Mouse (Mus musculus): ENCODE results near the gene Ccdc30. TPM values are rescaled to one million over a fixed set of nuclear protein-coding genes. Genes with fewer than 3 reads are reported as not detected.
A peak's percentile ranks its signal among the peaks of the same experiment; 100 is the strongest.

The Ccdc30 gene
- polyA plus RNA-seq, 1 experiment = 11.3 TPM

DNA sequence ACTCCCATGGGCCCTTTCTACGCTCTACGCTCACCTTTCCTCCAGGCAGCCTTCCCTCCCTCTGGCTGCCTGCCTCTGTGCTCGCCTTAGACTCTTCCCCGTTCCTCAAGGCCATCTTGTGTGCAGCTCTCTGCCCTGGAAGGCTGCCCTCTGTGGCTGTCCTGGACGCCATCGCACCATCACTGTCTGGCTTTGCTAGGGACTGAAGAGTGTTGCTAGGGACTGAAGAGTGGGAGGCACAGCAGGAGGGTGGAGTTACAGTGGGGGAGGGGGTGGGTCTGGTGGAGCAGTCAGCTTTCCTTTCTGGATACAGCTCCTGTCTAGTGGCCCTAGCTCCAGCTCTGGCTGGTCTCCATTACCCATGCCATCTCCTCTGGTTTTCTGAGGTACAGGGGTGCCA lies 27.2 kb upstream of the Ccdc30 start:
- no peak for DNase-seq (ENCODE audit: low read depth)
- TF ChIP-seq CTCF (IDR thresholded peaks at IDR 0.05; ENCODE audit: borderline replicate concordance, extremely low read depth, insufficient read depth, insufficient read length) (no peak), POLR2A (IDR thresholded peaks at IDR 0.05; ENCODE audit: borderline replicate concordance, extremely low read depth, insufficient read depth, insufficient read length, poor library complexity, severe bottlenecking) (no peak)

DNA sequence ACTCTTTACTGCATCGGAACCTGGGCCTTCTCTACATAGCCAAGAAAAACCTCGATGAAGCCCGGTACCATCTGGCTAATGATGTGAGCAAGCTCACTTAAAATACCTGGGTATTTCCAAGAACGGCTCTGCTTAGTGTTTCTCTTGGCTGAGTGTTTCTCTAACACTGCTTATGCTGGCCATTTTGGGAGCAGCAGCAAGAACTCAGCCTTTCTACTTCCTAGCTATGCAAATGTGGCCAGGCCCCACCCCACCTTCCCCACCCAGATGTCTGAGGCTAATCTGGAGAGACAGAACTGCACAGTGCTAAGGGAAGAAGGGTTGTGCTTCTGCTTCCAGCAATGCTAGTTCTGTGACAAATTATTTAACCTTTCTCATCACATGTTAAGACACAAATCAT lies 26.5 kb upstream of the Ccdc30 start:
- DNase-seq (ENCODE audit: low read depth) = no peak
- TF ChIP-seq POLR2A (IDR thresholded peaks at IDR 0.05; ENCODE audit: borderline replicate concordance, extremely low read depth, insufficient read depth, insufficient read length, poor library complexity, severe bottlenecking) (no peak), CTCF (IDR thresholded peaks at IDR 0.05; ENCODE audit: borderline replicate concordance, extremely low read depth, insufficient read depth, insufficient read length) (no peak)

DNA sequence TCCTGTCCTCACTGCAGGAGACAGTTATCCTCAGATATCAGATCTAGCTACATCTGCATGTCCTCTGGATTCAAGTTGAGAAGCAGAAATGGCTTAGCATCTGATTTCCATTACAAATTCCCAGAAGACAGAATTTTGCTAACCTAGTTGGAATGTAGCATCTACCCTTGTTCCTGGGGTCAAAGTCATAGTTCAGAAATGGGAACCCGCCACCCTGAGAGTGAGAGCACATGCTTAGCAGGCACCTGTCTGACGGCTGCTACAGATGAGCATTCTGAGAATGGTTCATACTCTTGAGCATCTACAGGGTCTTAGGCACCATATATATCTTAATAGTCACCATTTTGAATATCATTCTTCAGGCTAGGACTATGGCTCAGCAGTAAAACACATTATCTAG lies 22.6 kb upstream of the Ccdc30 start:
- TF ChIP-seq POLR2A (IDR thresholded peaks at IDR 0.05; ENCODE audit: borderline replicate concordance, extremely low read depth, insufficient read depth, insufficient read length, poor library complexity, severe bottlenecking) (no peak), CTCF (IDR thresholded peaks at IDR 0.05; ENCODE audit: borderline replicate concordance, extremely low read depth, insufficient read depth, insufficient read length) (no peak)
- DNase-seq (ENCODE audit: low read depth) = no peak

DNA sequence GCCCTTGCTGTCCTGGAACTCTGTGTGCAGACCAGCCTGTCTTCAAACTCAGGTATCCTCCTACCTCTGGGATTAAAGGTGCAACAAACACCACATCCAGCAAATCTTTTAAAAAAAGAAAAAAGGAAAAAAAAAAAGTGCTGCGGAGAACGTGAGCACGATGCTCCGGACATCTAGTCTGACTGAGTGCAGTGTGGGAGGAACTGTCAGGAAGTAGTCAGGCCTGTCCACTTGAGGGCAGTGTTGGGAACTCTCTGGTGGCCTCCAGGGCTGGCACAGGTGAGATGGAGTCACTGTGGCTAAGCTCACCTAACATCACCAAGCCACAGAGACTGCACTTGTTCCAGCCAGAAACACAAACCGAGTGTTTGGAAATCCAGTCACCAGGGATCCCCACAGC lies 15.4 kb upstream of the Ccdc30 start:
- DNase-seq (ENCODE audit: low read depth) = peak; percentile 42
- TF ChIP-seq POLR2A (IDR thresholded peaks at IDR 0.05; ENCODE audit: borderline replicate concordance, extremely low read depth, insufficient read depth, insufficient read length, poor library complexity, severe bottlenecking) (no peak), CTCF (IDR thresholded peaks at IDR 0.05; ENCODE audit: borderline replicate concordance, extremely low read depth, insufficient read depth, insufficient read length) (peak; percentile 63)

DNA sequence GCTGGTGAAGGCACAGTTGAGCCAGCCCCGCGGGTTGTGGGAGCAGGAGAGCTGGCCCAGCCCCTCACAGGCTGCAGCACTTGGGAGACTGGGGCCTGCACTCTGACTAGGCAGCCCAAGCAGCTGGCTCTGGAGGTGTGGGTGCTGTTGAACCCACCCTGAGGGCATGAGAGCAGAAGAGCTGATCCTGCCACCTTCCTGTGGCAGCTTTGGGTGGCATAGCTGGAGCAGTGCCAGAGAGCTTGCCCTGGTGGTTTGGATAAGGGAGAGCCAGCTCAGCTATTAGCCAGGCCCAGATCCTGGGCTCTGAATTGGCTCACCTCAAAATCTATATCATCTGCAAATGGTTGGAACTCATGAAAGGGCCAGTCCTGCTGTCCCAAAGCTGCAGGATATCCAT lies 12.4 kb upstream of the Ccdc30 start:
- DNase-seq (ENCODE audit: low read depth) = no peak
- TF ChIP-seq POLR2A (IDR thresholded peaks at IDR 0.05; ENCODE audit: borderline replicate concordance, extremely low read depth, insufficient read depth, insufficient read length, poor library complexity, severe bottlenecking) = no peak
- TF ChIP-seq CTCF (IDR thresholded peaks at IDR 0.05; ENCODE audit: borderline replicate concordance, extremely low read depth, insufficient read depth, insufficient read length) = no peak

DNA sequence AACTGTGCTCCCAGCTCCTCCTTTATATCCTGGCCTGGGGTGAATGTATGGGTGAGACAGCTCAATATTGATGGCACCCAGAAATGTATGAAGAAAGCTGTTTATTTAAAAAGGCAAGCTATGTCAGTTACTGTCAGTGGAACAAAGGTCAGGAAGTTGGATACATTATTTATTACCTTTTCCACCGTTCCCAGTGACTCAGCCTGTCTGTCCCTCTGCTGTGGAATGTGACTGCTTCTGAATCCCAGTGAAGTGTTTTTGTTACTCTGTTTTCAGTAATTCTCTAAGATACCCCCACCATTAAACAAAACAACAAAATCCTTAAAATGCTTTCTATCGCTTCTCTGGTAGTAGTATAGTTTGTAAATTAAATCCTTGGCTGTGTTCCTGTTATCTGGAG lies 10.3 kb upstream of the Ccdc30 start:
- TF ChIP-seq CTCF (IDR thresholded peaks at IDR 0.05; ENCODE audit: borderline replicate concordance, extremely low read depth, insufficient read depth, insufficient read length) (no peak), POLR2A (IDR thresholded peaks at IDR 0.05; ENCODE audit: borderline replicate concordance, extremely low read depth, insufficient read depth, insufficient read length, poor library complexity, severe bottlenecking) (no peak)
- no peak for DNase-seq (ENCODE audit: low read depth)

DNA sequence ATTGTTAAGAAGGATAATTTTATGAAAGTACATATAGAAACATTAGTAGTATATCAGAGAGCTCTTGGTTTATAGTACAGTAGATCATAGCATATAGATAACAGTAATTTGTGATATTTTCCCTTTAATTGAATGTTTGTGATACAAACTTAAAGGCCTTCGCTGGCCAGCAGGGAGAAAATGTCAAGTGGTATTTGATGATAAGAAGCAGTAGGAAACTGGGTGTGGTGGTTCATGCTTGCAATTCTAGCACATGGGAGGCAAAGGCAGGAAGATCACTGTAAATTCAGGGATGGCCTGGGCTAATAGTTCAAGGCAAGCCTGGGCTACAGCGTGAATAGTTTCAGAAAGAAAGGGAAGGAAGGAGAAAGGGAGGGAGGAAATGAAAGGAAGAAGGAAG lies 9.8 kb upstream of the Ccdc30 start:
- TF ChIP-seq CTCF (IDR thresholded peaks at IDR 0.05; ENCODE audit: borderline replicate concordance, extremely low read depth, insufficient read depth, insufficient read length) = no peak
- TF ChIP-seq POLR2A (IDR thresholded peaks at IDR 0.05; ENCODE audit: borderline replicate concordance, extremely low read depth, insufficient read depth, insufficient read length, poor library complexity, severe bottlenecking) = no peak
- no peak for DNase-seq (ENCODE audit: low read depth)

DNA sequence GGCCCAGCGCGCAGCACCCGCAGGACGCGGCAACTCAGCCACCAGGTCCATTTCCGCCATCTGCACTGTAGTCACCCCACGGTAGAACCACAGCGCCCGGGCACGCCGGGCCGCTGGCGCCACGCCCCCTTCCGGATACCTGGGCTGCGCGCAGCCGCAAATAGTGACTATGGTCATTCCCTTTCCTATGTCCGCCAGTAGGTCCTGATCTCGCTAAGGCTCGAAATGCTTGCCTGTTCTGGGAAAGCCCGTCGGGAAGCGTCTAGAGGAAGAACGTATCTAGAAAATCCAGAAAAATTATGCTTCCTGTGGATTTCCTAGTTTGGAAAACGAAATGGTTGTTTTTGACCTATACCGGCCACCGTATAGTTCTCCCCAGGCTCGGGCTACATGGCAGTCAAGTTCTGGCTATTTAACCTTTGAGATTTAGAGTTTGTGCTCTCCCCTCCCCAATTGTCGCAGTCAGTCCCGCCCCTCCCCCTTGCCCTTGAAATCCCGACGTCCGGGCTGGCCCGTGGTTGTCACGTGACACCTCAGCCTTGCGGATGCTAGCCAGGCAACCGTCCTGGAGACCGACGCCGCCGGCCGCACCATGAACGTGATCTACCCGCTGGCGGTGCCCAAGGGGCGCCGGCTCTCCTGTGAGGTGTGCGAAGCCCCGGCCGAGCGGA lies 7.1 kb upstream of the Ccdc30 start, which contains the start of the genes Ppcs and Zmynd12:
Gene Ppcs (minus strand): TSS at position 127 of the 671 bp plus-strand sequence.
Gene Zmynd12 (plus strand): TSS at position 521 of the 671 bp plus-strand sequence.
- DNase-seq (ENCODE audit: low read depth) = peak; percentile 96
- TF ChIP-seq POLR2A (IDR thresholded peaks at IDR 0.05; ENCODE audit: borderline replicate concordance, extremely low read depth, insufficient read depth, insufficient read length, poor library complexity, severe bottlenecking) (peak; percentile 67; the same call in 1 of the 2 replicates), CTCF (IDR thresholded peaks at IDR 0.05; ENCODE audit: borderline replicate concordance, extremely low read depth, insufficient read depth, insufficient read length) (peak; percentile 11; the same call in 1 of the 2 replicates)

DNA sequence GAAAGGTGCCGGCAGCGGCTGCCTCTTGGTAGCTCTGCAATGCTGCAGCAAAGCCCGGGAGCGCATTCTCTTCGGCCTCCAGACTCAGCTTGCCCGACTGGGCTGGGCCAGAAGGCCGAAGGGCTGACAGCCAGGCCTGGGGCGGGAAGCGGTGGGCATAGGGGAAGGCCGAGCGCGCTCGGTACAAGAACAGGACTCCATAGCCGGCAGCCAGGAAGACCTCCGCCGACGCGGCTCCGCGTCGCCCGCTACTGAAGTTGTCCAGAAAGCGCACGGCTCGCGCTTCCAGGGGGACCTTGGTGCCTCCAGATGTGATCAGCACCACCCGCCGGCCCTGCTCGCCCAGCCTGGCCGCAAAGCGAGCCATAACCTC lies 6.6 kb upstream of the Ccdc30 start:
- DNase-seq (ENCODE audit: low read depth) = no peak

DNA sequence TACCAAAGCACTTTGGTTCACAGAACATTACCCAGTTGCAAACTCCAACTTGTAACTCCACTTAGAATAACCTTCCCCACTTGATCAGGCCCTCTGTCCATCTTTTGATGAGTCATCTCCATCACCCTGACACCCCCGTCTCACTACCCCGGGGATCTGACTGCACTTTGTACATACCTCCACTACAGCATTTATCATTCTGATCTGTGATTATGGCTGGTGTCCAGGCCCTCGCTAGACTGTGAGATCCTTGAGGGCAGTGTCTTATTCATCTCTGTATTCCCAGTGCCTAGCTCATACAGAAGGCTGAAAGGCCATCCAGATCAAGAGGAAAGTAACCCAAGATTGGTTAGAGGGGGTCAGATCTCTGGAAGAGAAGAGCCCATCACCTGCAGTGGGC lies 5.9 kb upstream of the Ccdc30 start:
- no peak for TF ChIP-seq CTCF (IDR thresholded peaks at IDR 0.05; ENCODE audit: borderline replicate concordance, extremely low read depth, insufficient read depth, insufficient read length)
- TF ChIP-seq POLR2A (IDR thresholded peaks at IDR 0.05; ENCODE audit: borderline replicate concordance, extremely low read depth, insufficient read depth, insufficient read length, poor library complexity, severe bottlenecking) = no peak
- no peak for DNase-seq (ENCODE audit: low read depth)

More for the DNA sequence above, 6.6 kb upstream of the Ccdc30 start:
- TF ChIP-seq POLR2A (IDR thresholded peaks at IDR 0.05; ENCODE audit: borderline replicate concordance, extremely low read depth, insufficient read depth, insufficient read length, poor library complexity, severe bottlenecking) (no peak), CTCF (IDR thresholded peaks at IDR 0.05; ENCODE audit: borderline replicate concordance, extremely low read depth, insufficient read depth, insufficient read length) (no peak)

DNA sequence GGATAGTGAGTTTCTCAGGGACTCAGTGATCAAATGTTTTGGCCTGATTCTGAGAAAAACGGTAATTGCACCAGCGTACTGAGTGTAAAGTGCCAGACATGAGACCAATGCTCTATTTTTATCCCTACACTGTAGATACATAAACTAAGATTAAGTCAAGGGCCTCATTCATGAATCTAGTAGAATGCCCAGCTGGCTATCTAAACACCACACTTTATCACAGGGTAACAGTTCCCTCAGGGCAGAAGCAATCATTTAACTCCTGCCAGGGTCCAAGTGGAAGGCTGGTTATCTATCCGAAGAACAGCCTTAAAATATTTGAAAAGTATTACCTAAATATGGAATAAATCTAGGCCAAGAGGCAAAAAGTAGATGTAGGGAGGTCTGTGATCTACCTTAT lies 2.6 kb upstream of the Ccdc30 start:
- no peak for TF ChIP-seq POLR2A (IDR thresholded peaks at IDR 0.05; ENCODE audit: borderline replicate concordance, extremely low read depth, insufficient read depth, insufficient read length, poor library complexity, severe bottlenecking)
- TF ChIP-seq CTCF (IDR thresholded peaks at IDR 0.05; ENCODE audit: borderline replicate concordance, extremely low read depth, insufficient read depth, insufficient read length) = no peak
- no peak for DNase-seq (ENCODE audit: low read depth)

DNA sequence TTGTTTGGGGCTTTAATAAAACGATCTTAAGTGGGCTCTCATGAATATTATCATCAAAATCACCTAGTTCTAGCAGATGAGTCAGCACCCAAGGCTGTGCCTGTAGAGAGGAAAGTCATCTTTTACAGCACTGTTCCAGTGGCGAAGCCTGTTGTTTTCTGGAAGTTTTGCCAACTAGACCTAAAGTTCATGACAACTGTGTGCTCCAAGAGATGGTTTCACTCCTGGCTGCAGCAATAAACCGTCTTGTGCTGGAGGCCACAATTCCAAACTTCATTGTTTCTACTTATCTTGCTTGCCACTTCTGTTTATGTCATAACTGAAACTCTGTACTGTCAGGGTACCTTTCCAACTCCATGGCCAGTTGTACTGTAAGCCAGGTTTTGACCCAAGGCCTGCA lies 1.9 kb upstream of the Ccdc30 start:
- TF ChIP-seq POLR2A (IDR thresholded peaks at IDR 0.05; ENCODE audit: borderline replicate concordance, extremely low read depth, insufficient read depth, insufficient read length, poor library complexity, severe bottlenecking) (no peak), CTCF (IDR thresholded peaks at IDR 0.05; ENCODE audit: borderline replicate concordance, extremely low read depth, insufficient read depth, insufficient read length) (no peak)
- DNase-seq (ENCODE audit: low read depth) = no peak
